Mouse (Mus musculus): ENCODE results near the gene Tmem206.

- TF ChIP-seq EP300 (IDR thresholded peaks at IDR 0.05; ENCODE audit: low read depth) (no peak), CTCF (IDR thresholded peaks at IDR 0.05; ENCODE audit: low read depth) (no peak)
These were observed 14.3 kb upstream of the Tmem206 start for GRCm38 (mm10) chr1:191311296-191311898.

All from liver, embryonic 14.5 days (tissue).